Mouse (Mus musculus): ENCODE results near the gene Nek9. TPM values are rescaled to one million over a fixed set of nuclear protein-coding genes. Genes with fewer than 3 reads are reported as not detected.

Gene Nek9
- polyA plus RNA-seq (2017; shearing (Covaris generic)) = 14.1 TPM

DNA sequence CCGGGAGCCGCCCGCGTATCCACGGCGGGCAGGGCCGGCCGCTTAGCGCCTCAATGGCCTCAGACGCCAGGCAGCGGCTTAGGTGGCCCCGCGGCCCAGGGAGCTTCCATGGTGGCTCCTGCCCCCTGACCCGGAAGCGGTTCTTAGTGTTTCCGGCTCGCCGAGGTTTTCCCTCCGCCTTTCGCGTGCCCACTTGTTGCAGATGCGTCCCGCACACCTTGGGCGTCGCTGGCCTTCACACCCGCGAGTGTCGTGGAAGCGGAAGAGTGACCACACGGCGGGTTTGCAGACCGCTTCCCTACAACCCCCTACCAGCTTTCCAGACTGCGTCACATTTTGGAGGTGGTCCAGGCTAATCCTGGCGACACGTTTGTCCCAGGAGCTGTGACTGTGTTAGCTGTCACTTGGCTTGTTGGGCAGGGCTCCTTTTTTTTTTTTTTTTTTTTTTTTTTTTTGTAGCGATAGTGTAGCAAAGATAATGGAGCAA is at the start of gene Nek9:
TSS of gene Nek9 (minus strand) at position 120 of the 487 bp plus-strand sequence.

DNA sequence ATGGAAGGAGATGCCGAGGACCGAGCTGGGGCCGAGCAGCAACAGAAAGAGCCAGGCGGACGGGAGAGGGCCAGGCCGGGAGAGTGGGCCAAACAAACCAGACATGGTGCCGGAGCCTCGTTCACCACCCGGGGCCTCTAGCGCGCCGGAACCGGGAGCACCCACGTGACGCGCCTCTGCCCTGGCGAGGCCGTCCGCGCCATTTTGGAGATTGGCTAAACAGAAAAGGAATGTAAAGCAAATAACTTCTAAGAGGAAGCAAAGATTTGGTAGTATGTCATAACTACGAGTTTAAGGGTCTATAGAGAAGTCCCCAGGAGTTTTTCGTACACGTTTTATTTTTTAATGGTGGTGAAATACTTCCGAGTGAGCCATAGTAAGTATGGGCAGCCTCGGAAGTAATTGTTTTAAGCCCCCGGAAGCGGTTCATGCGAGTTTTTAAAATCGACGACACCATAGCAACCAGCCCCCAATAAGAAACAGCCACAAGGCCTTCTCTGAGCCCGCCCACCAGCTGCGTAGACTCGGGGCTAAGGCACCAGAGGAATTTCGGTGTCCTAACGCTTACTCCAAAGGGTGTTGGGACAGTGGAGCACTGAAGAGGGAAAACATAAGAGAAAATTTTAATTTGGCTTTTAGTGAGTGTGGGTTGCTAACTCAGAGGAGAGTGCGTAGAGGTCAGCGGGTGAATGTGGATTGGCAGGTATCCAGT is 35.6 kb upstream of the Nek9 start, which contains the start of gene Tmed10:
TSS of gene Tmed10 (minus strand) at position 287 of the 712 bp plus-strand sequence.

DNA sequence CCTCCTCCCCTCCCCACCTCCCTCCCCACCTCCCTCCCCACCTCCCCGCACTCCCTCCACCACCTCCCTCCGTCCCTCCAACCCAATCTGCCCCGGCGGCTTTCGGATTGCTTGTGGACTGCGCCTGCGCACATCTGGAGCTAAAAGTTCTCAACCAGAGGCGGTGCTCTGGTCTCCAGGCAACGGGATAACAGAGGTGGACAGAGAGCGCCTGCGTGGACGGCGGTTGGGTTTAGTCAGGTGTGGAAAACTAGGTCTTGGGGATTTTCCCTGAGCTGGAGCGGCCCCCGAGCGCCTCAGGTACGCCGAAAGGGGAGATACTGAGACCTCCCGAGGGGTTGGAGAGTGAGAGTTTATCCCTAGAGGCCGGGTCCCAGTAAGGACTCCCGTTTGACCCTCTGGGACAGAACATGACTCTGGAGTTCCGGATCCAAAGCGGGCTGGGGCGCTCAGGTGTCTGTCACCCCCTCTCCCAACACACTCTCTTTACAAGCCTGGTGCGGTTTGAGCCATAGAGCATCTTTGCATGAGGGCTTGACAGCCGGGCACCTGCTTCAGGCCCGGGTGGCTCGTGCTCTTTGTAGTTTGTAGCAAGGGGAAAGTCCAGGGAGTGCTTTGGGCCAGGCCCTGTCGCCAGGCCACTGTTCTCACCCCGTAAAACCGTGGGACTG is 50.5 kb downstream of the Nek9 start, which contains the start of gene Zc2hc1c:
TSS of gene Zc2hc1c (plus strand) at position 106 of the 671 bp plus-strand sequence.

DNA sequence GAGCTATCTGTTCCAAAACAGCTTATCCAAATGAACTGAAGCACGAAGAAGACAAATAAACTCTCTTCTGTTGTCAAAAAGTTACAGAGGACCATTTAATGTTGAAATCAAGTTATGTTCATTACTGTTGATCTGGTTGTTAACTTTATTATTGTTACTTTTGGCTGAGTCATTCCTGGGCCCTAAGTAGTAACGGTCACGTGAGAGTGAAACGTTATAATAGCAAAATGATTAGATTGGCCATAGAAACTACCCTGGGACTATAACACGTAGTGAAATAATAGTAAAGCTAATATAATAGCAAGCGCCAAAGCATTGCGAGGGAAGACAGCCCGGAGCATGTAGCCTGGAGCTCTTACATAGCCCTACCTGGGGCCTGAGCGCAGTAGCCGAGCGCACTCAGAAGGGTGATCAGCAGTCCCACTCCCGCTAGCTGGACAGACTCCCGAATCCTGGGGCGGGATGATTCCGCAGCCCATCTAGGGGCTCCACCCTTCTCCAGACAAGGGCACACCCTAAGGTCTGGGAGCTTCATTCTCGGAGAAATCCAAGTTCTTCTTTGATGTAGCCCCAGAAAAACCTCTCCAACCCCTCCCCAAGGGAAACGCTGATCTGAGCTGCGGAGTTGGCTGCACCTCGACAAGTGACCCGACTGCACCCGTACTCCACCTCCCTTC is 51.2 kb downstream of the Nek9 start, which contains the start of gene Acyp1:
TSS of gene Acyp1 (minus strand) at position 630 of the 677 bp plus-strand sequence.

DNA sequence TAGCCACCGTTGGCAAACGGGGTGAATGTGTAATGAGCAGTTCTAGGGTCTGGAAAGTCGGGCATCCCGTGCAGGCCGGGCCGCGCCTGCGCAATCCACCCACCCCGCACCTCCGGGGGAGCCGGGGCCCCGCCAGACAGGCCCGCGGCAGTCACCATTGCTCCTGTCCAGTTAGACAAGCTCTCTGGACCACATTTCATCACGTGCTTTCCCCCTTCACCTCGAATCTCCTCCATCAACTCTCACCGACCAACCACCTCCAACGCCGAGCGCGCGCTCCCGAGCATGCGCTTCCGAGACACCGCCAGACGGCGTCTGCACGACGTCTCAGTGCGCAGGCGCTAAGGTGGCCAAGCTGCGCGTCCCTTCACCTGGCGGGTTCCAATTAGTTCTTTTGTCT is 68.8 kb downstream of the Nek9 start, which contains the start of gene Mlh3:
TSS of gene Mlh3 (minus strand) at position 281 of the 400 bp plus-strand sequence.

Other genes with a start within 250 kb of the Nek9 start
- gene Prox2, start 228.6 kb downstream of the Nek9 start, polyA plus RNA-seq (2017; shearing (Covaris generic)) = 7.4 TPM
- 103 TPM for gene Dlst, start 228.5 kb downstream of the Nek9 start, polyA plus RNA-seq (2017; shearing (Covaris generic))
- gene Rps6kl1, start 188.1 kb downstream of the Nek9 start, polyA plus RNA-seq (2017; shearing (Covaris generic)) = 0.90 TPM
- not detected for gene Pgf, start 161.6 kb downstream of the Nek9 start, polyA plus RNA-seq (2017; shearing (Covaris generic))
- gene Eif2b2, start 119.9 kb downstream of the Nek9 start, polyA plus RNA-seq (2017; shearing (Covaris generic)) = 117 TPM
- 17.0 TPM for gene Mlh3, start 68.8 kb downstream of the Nek9 start, polyA plus RNA-seq (2017; shearing (Covaris generic))
- gene Acyp1, start 50.9 kb downstream of the Nek9 start, polyA plus RNA-seq (2017; shearing (Covaris generic)) = 65.7 TPM
- 0.16 TPM for gene Zc2hc1c, start 50.8 kb downstream of the Nek9 start, polyA plus RNA-seq (2017; shearing (Covaris generic))
- gene Tmed10, start 35.5 kb upstream of the Nek9 start, polyA plus RNA-seq (2017; shearing (Covaris generic)) = 171 TPM
- gene Fos, start 134.5 kb upstream of the Nek9 start, polyA plus RNA-seq (2017; shearing (Covaris generic)) = 17.7 TPM

All from activated CD4-positive, CD25-positive, alpha-beta regulatory T cell, adult 9 weeks (primary cell).